Mouse (Mus musculus): ENCODE measurements at regions not wholly inside any gene's neighbourhood (a gene's known extent, or its start where the extent isn't known, plus 50 kb on each side); places are given as distances from the start of the nearest gene placed in this dataset.
"Not testable (repeated sequence)": the region's sequence is repeated elsewhere in the genome, so short reads cannot be mapped to it uniquely, and the experiment has no call there.

GRCm38 (mm10) chr1:140903747-140904146 lies 657.8 kb downstream of the Kcnt2 start:
- in situ Hi-C loops (cut with MboI; ENCODE audit: unreplicated experiment in 2 of 2) = not testable (repeated sequence)

DNA sequence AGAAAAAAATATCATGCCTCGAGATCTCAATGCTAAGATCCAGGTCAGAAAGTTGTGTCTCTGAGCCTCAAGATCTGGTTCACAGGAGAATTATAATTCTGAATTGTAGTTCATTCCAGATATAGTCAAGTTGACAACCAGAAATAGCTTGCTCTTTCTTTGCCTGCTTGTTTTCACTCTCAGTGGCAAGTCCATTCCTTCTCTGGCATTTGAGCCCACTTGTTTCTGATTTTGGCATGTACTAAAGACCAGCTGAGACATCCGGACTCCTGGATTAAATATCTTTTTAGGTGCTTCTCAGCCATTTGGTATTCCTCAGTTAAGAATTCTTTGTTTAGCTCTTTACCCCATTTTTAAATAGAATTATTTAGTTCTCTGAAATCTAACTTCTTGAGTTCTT lies 667.6 kb downstream of the Kcnt2 start:
- in situ Hi-C loops (cut with MboI; ENCODE audit: unreplicated experiment in 2 of 2) = no loop called here

- in situ Hi-C loops (cut with MboI; ENCODE audit: unreplicated experiment in 2 of 2) = loop anchor here in 1 of 2 experiments (25.0 kb wide), 1 partner anchor 797 kb away; no protein-coding TSS in a partner anchor
Measured at GRCm38 (mm10) chr1:140940348-140940747, 694.4 kb downstream of the Kcnt2 start.

DNA sequence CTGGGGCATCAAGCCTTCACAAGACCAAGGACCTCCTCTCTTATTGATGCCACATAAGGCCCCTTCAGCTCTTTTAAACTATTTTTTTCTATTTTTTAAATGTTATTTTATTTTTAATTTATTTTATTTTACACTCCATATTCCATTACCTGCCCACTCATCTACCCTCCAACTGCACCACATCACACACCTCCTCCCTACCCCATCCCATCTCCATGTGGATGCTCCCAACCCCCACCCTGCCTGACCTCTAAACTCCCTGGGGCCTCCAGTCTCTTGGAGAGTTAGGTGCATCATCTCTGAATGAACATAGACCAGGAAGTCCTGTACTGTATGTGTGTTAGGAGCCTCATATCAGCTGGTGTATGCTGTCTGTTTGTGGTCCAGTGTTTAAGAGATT lies 712.9 kb downstream of the Kcnt2 start:
- in situ Hi-C loops (cut with MboI; ENCODE audit: unreplicated experiment in 2 of 2) = no loop called here

DNA sequence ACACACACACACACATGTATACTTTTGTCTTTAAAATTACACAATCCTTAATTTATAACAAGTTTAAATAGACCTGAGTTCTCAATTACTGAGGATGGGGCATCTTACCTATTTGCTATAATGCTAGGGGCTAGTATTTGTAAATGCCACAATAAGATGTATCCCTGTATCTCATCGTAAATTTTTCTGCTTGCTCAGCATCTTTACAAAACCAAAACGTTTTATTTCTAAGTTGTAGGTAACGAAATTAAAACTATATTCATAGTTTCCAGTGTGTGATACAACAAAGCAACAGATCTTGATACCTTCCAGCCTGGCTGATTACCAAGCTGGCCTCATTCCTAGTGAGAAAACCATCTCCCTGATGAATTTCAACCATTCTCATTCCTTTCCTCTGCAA lies 755.9 kb downstream of the Kcnt2 start:
- in situ Hi-C loops (cut with MboI; ENCODE audit: unreplicated experiment in 2 of 2) = no loop called here

Data from v-Abl transformed pro-B cells (cell line).